Mouse (Mus musculus) forebrain, embryonic 11.5 days (tissue): ENCODE measurements at regions not wholly inside any gene's neighbourhood (a gene's known extent, or its start where the extent isn't known, plus 50 kb on each side); places are given as distances from the start of the nearest gene placed in this dataset.
A peak's percentile ranks its signal among the peaks of the same experiment; 100 is the strongest.

Source experiments
- ATAC-seq: fragments of 200-750 bp; cut with Nextera tagmentation; replicated peaks from 2 replicates; pipeline ENCODE4 v1.8.0; 2017; ENCODE audit warnings: moderate TSS enrichment; ENCODE audit not compliant: low FRiP score
- DNase-seq: peaks from one replicate; pipeline ENCODE4 v3.0.0-alpha.2; 2017; ENCODE audit warnings: low spot score
- H3K27ac ChIP-seq: fragments of 300-500 bp; sonication (generic); 2 replicates; pipeline ENCODE4 v1.5.1; 2014; ENCODE audit warnings: low read depth, low read length
- H3K27me3 ChIP-seq: fragments of 300-500 bp; sonication (generic); 2 replicates; pipeline ENCODE4 v1.6.1; 2014; ENCODE audit warnings: mild to moderate bottlenecking, low read length, mixed read lengths; ENCODE audit not compliant: control insufficient read depth, insufficient read depth
- H3K36me3 ChIP-seq: fragments of 300-500 bp; sonication (generic); 2 replicates; pipeline ENCODE4 v1.6.1; 2014; ENCODE audit warnings: mild to moderate bottlenecking, low read length, moderate library complexity, mixed read lengths; ENCODE audit not compliant: control insufficient read depth, insufficient read depth
- H3K4me1 ChIP-seq: fragments of 300-500 bp; sonication (generic); replicated peaks from 2 replicates; pipeline ENCODE4 v1.6.1; 2014; ENCODE audit warnings: low read length, mixed read lengths; ENCODE audit not compliant: control insufficient read depth, insufficient read depth
- H3K4me2 ChIP-seq: fragments of 300-500 bp; sonication (generic); 2 replicates; pipeline ENCODE4 v1.6.1; 2014; ENCODE audit warnings: low read depth, mild to moderate bottlenecking, low read length, moderate library complexity, mixed read lengths; ENCODE audit not compliant: severe bottlenecking
- H3K4me3 ChIP-seq: fragments of 300-500 bp; sonication (generic); 2 replicates; pipeline ENCODE4 v1.5.1; 2014; ENCODE audit warnings: low read depth, low read length
- H3K9ac ChIP-seq: fragments of 300-500 bp; sonication (generic); 2 replicates; pipeline ENCODE4 v1.6.1; 2014; ENCODE audit warnings: low read length
- H3K9me3 ChIP-seq: fragments of 300-500 bp; sonication (generic); 2 replicates; pipeline ENCODE4 v1.6.1; 2016; ENCODE audit warnings: low read length, mixed read lengths; ENCODE audit not compliant: control insufficient read depth
- WGBS: fragments of 180-500 bp; shearing (Covaris S2); extraction: QIAGEN DNeasy Blood & Tissue Kit; methylation state at CpG from one replicate; pipeline ENCODE4 v1.1.7; 2014; 5-methylcytosine and 5-hydroxymethylcytosine counted together

- no peak for DNase-seq
- no peak overlapping the region for H3K4me3 ChIP-seq
- H3K36me3 ChIP-seq, result no peaks in the 10 kb centered on the region
- H3K27ac ChIP-seq, result no peak overlapping the region
- WGBS, result 90% methylated on average over 2 of the region's 2 CpGs
- H3K27me3 ChIP-seq, result no peaks in the 10 kb centered on the region
- no peak overlapping the region for H3K4me2 ChIP-seq
- H3K9ac ChIP-seq, result no peak overlapping the region
- H3K9me3 ChIP-seq, result no peaks in the 10 kb centered on the region
- ATAC-seq, result no peak
- no peaks in the 10 kb centered on the region for H3K4me1 ChIP-seq
Measured at GRCm38 (mm10) chr13:82265736-82266135, 482.9 kb downstream of the Cetn3 start.

- Histone ChIP-seq H3K36me3 (no peaks in the 10 kb centered on the region), H3K9ac (no peak overlapping the region), H3K4me1 (no peaks in the 10 kb centered on the region), H3K4me3 (no peak overlapping the region), H3K4me2 (no peak overlapping the region), H3K27me3 (no peaks in the 10 kb centered on the region), H3K9me3 (no peaks in the 10 kb centered on the region), H3K27ac (no peak overlapping the region)
- no peak for ATAC-seq
- WGBS, result 87% methylated on average over 3 of the region's 3 CpGs
- no peak for DNase-seq
Measured at GRCm38 (mm10) chr13:82274733-82275132, 491.9 kb downstream of the Cetn3 start.

GRCm38 (mm10) chr13:82276001-82276400 lies 493.1 kb downstream of the Cetn3 start:
- H3K4me2 ChIP-seq, result no peak overlapping the region
- DNase-seq, result no peak
- H3K27ac ChIP-seq, result no peak overlapping the region
- H3K9me3 ChIP-seq, result no peaks in the 10 kb centered on the region
- no peaks in the 10 kb centered on the region for H3K4me1 ChIP-seq
- no peak overlapping the region for H3K4me3 ChIP-seq
- WGBS, result 92% methylated on average over 3 of the region's 3 CpGs
- ATAC-seq, result no peak
- no peaks in the 10 kb centered on the region for H3K36me3 ChIP-seq
- H3K9ac ChIP-seq, result no peak overlapping the region
- H3K27me3 ChIP-seq, result no peaks in the 10 kb centered on the region

GRCm38 (mm10) chr13:82280744-82281143 lies 497.9 kb downstream of the Cetn3 start:
- no peak overlapping the region for H3K27ac ChIP-seq
- ATAC-seq, result no peak; the same call in 1 of the 2 replicates
- no peaks in the 10 kb centered on the region for H3K27me3 ChIP-seq
- no peaks in the 10 kb centered on the region for H3K9me3 ChIP-seq
- no peaks in the 10 kb centered on the region for H3K4me1 ChIP-seq
- no peak overlapping the region for H3K4me3 ChIP-seq
- no peaks in the 10 kb centered on the region for H3K36me3 ChIP-seq
- DNase-seq, result no peak
- WGBS, result 77% methylated on average over 4 of the region's 4 CpGs
- H3K4me2 ChIP-seq, result no peak overlapping the region
- no peak overlapping the region for H3K9ac ChIP-seq

GRCm38 (mm10) chr13:82295834-82296233 lies 513.0 kb downstream of the Cetn3 start:
- no peak for DNase-seq
- no peaks in the 10 kb centered on the region for H3K4me1 ChIP-seq
- ATAC-seq, result no peak
- no peaks in the 10 kb centered on the region for H3K9me3 ChIP-seq
- H3K27ac ChIP-seq, result no peak overlapping the region
- H3K9ac ChIP-seq, result no peak overlapping the region
- WGBS, result 60% methylated on average over 3 of the region's 3 CpGs
- no peaks in the 10 kb centered on the region for H3K36me3 ChIP-seq
- no peak overlapping the region for H3K4me3 ChIP-seq
- no peaks in the 10 kb centered on the region for H3K27me3 ChIP-seq
- H3K4me2 ChIP-seq, result no peak overlapping the region

- H3K27me3 ChIP-seq, result no peaks in the 10 kb centered on the region
- no peak overlapping the region for H3K4me2 ChIP-seq
- peak; percentile 71 for ATAC-seq
- H3K4me3 ChIP-seq, result no peak overlapping the region
- H3K36me3 ChIP-seq, result no peaks in the 10 kb centered on the region
- H3K9me3 ChIP-seq, result no peaks in the 10 kb centered on the region
- DNase-seq, result no peak
- 30% methylated on average over 2 of the region's 2 CpGs for WGBS
- no peaks in the 10 kb centered on the region for H3K4me1 ChIP-seq
- no peak overlapping the region for H3K27ac ChIP-seq
- no peak overlapping the region for H3K9ac ChIP-seq
Measured at GRCm38 (mm10) chr13:82304227-82304626, 521.4 kb downstream of the Cetn3 start.

GRCm38 (mm10) chr13:82305076-82305475 lies 522.2 kb downstream of the Cetn3 start:
- no peak overlapping the region for H3K4me2 ChIP-seq
- ATAC-seq (peak; percentile 84), DNase-seq (no peak)
- no peak overlapping the region for H3K4me3 ChIP-seq
- no peak overlapping the region for H3K27ac ChIP-seq
- H3K36me3 ChIP-seq, result no peaks in the 10 kb centered on the region
- H3K27me3 ChIP-seq, result no peaks in the 10 kb centered on the region
- 37% methylated on average over 6 of the region's 6 CpGs for WGBS
- no peaks in the 10 kb centered on the region for H3K9me3 ChIP-seq
- no peak overlapping the region for H3K9ac ChIP-seq
- H3K4me1 ChIP-seq, result no peaks in the 10 kb centered on the region

GRCm38 (mm10) chr13:82308336-82308735 lies 525.5 kb downstream of the Cetn3 start:
- no peaks in the 10 kb centered on the region for H3K4me1 ChIP-seq
- no peaks in the 10 kb centered on the region for H3K9me3 ChIP-seq
- ATAC-seq (no peak), DNase-seq (no peak)
- H3K27ac ChIP-seq, result no peak overlapping the region
- no peak overlapping the region for H3K4me3 ChIP-seq
- no peak overlapping the region for H3K9ac ChIP-seq
- no peaks in the 10 kb centered on the region for H3K36me3 ChIP-seq
- 79% methylated on average over 8 of the region's 8 CpGs for WGBS
- no peak overlapping the region for H3K4me2 ChIP-seq
- no peaks in the 10 kb centered on the region for H3K27me3 ChIP-seq

- no peak for DNase-seq
- H3K4me2 ChIP-seq, result no peak overlapping the region
- H3K4me3 ChIP-seq, result no peak overlapping the region
- 73% methylated on average over 5 of the region's 5 CpGs for whole genome bisulfite sequencing
- no peak overlapping the region for H3K9ac ChIP-seq
- H3K27me3 ChIP-seq, result no peaks in the 10 kb centered on the region
- H3K4me1 ChIP-seq, result no peaks in the 10 kb centered on the region
- no peaks in the 10 kb centered on the region for H3K9me3 ChIP-seq
- H3K36me3 ChIP-seq, result no peaks in the 10 kb centered on the region
- no peak overlapping the region for H3K27ac ChIP-seq
- no peak for ATAC-seq
Measured at GRCm38 (mm10) chr13:82316573-82317202, 533.8 kb downstream of the Cetn3 start.
